Mouse (Mus musculus) embryo, embryonic 11 days (tissue): Measurements from ENCODE around the gene Smim15.

Experiments used
- DNase-seq: peaks from one replicate; pipeline ENCODE4 v3.0.0-alpha.2; 2015

The Smim15 gene

DNA sequence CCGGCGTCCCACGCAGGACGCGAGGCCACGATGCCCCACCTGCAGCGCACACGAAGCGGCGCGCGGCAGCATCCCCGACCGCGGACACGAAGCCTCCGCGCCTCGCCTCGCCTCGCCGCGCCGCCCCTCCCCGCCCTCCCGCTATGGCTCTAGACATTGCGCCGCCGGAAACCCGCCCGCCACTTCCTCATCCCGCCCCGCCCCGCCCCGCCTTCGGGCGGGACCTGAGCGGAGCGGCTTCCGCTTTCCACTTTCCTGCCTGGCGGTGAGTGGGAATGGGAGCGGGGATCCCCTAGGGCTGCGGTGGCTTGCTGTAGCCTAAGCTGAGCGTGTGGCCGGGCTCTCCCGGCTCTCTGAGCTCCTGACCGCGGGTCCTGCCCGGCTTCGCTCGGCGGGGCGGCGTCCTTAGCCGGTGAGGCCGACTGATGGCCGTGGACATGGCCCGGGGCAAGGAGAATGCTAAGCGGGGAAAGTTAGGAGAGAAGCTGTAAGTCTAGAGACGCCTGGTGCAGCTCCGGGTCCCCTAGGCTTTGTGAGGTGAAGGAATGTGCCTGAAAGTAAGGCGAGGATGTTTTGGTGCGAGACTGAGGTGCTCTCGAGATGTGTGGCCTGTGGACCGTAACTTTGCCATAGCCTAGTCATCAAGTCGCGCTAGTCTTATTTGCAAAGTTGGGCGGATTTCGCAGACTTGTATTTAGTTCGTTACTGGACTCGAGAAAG, at the start of gene Smim15:
Gene Smim15 (plus strand): TSS at position 225 of the 720 bp plus-strand sequence.
- peak; percentile 97 for DNase-seq

DNA sequence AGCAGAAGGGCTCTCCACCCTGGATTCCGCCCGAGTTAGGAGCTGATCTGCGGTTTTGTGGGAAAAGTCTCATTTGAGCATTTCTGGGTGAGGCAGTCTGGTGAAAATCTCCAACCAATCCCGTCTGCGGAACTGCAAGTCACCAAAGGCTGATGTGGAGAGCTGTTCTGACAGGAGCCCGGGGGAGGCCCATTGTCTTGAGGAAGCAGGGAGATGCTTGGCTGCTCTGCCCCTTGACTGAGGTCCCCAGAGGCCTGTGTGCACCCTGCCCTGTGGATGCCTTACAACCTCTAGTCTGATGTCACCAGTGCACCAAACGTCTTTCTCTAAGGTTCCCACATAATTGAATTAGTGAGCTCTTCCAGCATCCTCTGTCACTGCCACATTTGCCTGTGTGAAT, 49.0 kb upstream of the Smim15 start:
- no peak for DNase-seq

DNA sequence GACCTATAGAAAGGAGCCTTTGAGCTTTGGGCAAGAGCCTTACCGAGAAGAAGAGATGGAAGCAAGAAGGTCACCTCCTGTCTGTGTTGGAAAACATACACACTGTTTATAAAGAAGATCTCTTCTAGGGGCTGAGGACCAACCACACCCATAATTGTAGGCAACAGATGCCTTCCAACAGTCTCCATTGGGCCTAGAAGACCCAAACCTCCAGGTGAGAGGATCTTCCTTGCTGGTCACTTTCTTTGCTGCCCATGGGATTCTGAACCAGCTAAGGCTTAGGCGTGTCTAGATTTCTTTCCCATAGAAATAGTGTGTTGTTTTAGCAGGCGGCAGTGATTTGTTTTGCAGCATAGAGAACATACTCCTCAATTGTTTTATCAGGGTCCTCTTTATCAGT, 47.9 kb upstream of the Smim15 start:
- DNase-seq = no peak

DNA sequence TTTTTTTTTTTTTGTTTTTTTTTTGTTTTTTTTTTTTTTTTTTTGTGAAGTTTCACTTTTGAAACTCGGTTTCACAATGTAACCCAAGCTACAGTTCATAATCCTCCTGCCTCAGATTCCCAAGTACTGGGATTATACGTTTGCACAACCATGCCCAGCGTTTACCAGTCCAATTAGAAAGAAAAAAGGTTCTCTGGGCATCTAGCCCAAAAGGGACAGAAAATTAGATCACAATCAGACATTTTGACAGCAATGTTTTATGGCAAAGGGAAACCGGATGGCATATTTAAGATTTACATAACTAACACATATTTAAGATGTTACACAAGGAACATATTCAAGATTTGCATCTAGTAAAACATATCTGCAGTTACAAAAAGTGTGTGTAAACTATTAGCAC, 36.4 kb upstream of the Smim15 start:
- no peak for DNase-seq

DNA sequence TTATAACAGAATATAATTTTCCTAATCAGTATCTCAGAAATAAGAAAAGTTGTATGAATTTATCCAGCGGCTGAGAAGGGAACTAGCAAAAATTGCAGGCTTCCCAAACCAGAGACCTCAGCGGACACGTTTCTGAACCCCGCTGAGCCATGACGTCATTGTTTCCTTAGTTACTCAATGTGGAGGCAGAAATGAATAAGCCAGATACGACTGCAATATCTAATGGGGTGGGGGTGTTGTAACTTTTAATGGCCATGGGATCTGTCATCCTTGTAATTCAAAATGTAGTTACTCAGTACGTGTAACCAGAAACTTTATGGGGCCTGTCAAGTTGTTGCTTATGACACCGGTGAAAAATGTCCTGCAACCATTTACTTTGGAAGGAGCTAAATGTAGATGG, 31.1 kb upstream of the Smim15 start:
- DNase-seq = no peak

DNA sequence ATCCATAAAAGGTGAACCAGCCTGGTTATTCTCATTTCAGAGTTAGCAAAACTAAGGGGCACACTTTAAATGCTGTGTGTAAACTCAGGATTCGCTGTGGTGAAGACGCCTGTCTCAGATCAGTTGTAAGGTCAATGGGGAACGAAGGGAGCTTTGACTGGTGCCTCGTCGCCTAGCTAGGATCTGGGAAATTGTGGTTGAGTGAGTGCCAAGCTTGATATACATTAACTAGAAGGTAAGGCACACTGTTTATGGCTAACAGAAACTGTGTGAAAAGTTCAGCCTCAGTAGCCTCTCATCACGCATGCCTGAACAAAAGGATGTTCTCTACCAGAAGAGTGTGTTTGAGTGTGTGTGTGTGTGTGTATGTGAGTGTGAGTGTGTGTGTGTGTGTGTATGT, 30.4 kb upstream of the Smim15 start:
- no peak for DNase-seq

DNA sequence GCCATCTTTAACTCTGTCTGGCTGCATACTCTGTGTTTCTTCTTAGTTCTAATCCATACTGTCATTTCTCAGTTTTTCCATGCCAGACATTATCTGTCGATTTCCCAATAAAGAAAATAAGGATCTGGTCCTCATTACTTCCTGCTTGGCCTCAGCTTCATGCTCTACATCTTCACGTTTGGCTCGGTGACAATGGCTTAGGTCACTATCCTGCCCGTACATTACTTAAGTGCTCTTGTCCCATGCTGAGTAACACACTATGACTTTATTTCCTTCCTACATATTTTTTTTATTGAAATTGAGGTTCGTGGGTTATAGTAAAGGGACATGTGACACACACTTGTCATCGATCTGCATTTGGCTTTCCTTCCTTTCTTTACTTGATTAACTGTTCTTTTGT, 29.1 kb upstream of the Smim15 start:
- DNase-seq = no peak

DNA sequence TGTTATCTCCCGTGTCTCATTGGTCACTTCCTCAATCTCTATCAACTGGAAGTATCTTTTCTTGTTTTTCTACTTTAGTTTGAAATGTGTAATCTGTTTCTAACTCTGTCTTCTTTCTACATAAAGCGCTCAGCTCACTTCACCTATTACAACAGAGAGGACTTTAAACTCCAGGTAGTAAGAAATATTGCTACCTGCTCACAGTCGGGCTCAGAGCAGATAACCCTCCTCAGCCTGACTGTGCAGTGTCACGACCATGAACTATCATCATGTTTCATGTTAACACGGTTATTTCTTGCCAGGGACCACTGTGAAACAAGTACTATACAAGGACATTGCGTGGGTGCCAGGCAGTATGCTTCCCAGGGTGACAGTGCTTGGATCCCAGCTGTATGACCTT, 26.9 kb upstream of the Smim15 start:
- no peak for DNase-seq

DNA sequence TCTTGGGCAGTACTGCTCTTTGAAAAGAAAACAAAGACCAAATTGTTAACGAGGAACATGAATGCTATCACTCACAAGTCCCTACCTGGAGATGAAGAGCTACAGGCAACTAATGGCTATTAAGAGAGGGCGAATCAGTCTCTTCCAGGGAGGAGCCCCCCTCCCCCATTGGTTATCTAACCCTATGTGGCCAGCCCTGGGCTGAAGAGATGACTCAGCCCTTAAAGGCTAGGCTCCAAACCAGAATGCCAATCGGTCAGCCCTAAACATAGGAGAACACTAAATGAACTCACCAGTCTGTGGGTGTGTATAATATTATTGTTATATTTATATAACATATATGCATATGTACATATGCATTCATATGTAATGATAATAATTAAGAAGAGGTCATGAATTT, 18.4 kb upstream of the Smim15 start:
- DNase-seq = no peak

DNA sequence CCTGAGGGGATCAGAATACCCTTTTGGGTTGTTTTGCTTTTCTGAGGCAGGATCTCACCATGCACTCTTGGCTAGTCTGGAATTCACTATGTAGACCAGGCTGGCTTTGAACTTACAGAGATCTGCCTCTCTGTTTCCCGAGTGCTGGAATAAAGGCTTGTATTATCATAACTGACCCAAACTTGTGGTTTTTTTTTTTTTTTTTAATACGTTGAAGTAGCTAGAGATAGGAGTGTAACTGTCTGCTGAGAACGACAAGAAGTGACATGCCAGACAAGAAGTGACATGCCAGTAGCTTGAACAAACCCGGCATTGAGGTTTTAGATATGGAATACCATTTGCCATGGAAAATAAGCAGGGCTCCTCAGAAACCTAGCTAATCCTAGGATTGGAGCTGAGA, 11.5 kb upstream of the Smim15 start:
- no peak for DNase-seq

DNA sequence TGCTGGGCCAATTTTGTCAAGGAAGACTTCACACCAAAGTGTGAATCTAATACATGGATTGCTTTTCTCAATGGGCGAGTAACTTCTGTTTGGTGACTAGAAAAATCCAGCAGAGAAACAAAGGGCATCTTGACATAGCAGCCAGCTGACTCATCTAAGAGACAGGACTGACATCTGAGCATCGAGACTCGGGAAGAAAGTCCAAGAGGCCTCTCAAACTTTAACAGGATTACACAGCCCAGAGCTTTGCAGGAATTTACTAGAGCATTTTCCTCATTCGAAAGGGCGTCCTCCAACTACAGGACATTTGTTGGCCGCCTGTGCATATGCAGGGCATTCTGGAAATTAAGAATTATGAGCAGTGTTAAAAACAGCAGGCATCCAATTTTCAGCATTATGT, 4.9 kb upstream of the Smim15 start:
- DNase-seq = no peak

DNA sequence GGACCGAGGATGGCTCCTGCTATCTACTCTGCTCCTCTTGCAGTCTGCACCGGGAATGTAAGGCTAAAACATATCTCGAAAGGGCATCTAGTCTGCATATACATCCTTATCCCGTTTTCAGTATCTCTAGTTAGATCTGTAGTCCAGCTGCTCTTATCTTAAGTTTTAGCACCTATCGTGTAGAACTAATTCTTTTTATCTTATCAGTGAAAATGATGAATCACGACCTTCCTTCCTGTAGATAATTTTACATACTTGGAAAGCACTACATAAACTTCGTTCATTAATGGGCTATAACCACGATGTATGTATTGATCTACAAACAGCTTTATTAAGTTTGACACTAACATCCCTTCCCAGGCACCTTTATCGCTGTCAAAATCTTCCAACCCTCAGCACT, 4.3 kb upstream of the Smim15 start:
- DNase-seq = no peak

DNA sequence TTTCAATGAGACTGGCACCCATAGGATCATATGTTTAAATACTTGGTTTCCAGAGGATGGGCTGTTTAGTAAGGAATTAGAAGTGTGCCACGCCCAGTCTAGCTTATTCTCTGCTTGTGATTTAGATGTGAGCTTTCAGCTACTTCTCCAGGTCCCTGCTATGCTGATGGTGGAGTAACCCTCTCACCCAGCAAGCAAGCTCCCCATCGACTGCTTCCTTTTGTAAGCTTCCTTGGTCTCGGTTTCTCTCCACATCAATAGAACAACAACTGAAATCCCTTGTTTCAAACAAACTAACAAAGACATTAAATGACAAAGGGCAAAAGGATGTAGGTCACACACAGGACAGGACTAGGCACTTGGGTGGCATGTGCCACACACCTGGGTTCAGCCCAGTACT, 3.8 kb upstream of the Smim15 start:
- DNase-seq = no peak

DNA sequence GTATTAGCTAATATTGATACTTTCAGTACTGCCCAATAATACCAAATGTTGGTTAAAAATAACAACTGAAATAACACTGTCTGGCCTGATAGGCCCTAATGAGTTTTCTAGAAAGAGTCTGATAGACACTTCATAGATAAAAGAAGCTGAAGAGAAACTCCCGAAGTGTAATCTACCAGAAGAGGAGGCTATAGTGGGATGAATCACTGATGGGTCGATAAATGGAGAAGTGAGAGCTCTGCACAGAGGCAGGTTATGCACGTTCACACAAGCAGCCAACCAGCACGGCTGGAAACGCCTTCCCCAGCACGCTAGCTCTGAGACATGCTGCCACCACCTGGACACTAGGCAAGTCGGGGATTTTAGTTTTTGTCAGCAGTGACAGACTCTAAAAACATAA, 2.9 kb upstream of the Smim15 start:
- peak; percentile 87 for DNase-seq

DNA sequence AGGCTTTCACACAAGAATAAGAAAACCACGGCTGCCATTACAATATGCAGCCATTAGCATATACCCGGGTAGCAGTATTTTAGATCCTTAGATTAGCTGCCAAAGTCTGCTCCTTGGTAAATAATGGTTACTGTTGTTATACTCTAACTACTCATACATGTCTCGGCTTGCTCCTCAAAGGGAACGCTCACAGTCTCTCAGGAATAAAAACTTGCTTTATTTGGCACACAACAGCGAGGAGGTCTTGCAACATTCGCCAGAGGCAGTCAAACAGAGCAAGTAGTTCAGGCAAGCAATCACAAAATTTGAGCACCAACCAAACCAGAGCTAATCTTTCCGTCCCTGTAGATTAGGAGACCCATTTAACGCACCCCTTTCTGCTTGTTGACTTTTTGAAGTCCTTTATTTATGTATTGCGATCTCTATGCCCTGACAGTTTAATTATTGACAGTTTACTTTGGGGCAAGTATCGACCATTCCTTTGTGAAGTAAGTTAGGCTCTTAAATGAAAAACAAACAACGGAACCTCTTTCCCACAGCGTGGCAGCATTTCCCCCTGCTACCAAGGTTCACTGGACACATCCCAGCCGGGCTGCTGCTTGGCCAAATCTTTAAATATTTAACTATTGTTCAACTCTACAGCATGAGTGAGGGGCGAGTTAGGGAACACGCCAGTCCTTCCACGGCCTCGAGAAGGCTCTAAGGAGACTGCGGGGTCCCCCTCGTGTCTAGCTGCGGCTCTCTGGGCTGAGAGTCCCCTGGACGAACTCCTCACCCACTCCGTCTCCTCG, 620 bp upstream of the Smim15 start:
- peak; percentile 29 for DNase-seq

DNA sequence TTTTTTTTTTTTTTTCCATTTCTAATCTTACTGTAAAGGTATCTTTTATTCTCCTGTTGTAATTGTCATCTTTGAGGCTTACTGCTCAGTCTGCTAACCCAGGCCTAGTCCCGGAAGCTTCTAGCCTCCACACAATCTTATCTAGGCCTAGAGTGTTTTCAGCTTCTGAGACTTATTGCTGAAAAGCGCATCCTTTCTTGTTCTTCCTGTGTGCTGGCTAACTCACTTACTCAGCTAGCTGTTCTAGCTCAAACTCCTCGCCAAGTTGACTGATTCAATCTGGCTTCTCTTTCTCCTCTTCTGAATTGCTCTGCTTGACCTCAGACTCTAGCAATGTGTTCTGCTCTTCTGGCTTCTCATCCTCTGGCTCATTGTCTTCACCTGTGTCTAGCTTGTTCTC, 1.4 kb downstream of the Smim15 start:
- DNase-seq = no peak

DNA sequence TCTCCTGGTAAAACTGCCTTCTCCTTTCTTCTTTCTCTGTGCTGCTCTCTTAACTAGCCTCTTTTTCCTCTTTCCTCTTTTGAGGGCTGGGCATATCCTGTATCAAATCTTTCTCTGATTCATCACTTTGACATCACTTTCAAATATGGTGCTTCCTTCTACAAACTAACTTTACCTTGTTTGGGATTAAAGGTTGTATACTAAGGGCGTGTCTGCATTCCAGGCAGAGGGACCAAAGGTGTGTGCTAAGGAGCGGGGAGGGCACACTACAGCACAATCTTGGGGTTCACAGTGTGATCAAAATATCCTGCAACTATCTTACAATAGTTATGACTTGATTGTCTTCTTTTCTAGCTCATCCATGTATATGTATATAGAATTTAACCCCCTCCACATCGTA, 1.8 kb downstream of the Smim15 start:
- DNase-seq = no peak

DNA sequence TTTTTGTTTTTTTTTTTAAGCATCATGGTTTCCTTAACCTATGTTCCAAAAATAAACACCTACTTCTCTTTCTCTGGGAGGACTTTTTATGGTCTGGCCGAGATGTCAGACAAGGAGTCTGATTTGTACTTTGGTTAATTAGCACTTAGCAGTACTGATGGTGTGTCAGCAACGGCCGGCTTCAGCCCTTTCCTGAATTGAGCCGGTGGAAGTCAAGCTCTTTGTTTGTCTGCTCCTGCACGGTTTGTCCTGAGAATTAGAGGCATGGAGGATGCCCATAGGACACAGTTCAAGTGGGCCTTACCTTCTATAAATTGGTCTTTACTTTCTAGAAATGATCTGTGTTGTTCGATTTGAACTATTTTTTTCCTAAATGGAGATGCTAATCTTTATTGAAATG, 2.6 kb downstream of the Smim15 start:
- no peak for DNase-seq

DNA sequence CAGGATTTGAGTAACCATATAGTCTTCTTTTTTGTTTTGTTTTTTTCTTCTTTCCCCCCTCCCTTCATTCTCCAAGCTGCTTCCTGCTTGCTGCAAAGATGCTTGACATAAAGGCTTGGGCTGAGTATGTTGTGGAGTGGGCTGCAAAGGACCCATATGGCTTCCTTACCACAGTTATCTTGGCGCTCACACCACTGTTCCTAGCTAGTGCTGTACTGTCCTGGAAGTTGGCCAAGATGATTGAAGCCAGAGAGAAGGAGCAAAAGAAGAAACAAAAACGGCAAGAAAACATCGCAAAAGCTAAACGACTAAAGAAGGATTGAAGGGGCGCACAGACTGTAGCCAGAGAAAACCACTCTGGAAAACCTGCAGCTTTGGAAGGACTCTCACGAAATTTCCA, 3.1 kb downstream of the Smim15 start:
- DNase-seq = no peak

DNA sequence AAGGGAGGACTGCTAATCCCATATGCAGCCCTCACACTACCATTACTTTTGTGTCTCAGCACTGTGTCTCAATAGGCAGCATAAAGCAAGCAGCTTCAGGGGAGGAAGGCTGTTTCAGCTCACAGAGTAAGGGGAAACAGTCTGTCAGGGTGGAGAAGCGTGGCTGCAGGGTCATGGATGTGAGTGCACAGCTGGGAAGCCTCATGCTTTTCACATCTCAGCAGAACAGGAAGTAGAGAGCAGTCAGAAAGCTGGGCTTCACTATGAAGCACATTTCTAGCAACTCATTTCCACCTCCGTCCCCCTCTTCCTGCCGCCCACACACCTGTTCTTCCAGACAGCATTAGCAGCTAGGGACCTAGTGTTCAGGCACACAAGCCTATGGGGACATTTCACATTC, 12.7 kb downstream of the Smim15 start:
- no peak for DNase-seq

DNA sequence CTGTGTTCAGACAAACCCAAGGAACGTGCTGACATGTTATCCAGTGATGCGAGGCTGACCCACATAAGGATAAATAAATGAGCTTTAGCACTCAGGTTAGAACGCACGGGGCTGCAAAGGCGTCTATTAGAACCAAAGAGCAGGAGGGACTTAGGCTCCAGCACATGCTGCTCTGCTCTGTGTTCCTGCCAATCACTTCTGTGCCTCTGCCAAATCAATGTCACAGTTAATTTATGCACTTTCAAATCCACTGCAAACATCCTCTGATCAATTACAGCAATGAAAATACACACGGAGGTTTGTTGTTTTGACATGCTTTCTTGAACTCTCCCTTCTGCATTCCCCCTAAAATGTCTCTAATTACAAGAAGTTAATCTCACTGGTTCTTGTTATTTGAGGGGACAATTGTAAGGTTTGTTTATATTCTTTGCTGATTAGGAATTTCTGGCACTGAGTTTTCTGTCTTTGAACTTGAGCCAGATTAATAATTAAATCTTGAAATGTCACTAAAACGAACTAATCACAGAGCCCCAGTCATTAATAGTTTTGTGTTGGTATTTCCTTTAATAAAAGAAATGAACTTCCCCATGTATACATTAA, 16.1 kb downstream of the Smim15 start:
- DNase-seq = peak; percentile 25

DNA sequence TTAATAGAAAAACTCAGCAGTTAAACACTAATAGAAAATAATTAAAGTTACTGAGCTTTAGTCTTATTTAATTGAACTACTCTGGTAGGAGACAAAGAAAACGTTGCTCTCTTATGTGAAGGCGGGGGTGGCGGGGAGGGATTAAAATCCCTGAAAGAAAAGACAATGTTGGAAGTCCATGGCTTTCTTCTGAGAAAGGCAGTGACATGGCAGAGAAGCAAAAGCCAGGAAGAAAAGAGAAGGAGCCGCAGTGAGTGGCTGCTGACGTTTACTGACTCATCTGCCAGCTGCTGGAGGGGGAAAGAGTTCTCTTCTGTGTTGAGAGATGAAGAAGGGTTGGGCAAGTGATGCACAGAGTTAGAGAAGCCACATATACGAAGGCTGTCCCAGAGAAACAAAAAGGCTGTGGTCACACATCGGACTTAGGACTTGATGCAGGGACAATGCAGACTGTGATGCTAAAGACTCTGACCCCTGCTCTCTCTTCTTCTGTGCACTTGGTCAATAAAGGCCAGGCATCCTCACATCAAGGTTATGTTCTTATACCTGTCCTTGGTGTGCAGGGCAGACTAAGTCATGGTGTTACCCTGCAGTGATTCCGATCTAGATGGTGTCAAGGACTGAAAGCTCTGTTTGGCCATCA, 16.8 kb downstream of the Smim15 start:
- DNase-seq = peak; percentile 7

DNA sequence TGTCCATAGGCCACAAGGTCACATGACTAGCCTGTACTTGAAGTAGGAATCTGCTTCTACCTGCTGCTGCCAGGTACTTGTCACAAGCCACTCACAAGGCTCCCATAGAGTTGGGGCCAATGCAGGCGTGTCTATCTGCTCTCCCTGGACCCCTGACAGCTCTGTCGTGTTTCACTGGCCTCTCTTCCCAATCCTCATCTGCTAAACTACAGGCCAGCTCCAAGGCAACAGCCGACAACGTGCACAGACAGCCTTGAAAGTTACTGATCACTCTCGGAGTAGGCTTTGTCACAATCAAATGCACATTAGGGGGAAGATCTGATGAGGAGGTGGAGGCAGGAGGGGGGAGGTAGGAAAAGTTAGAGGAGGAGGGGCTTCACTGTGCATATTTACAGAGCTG, 18.7 kb downstream of the Smim15 start:
- no peak for DNase-seq
